8 mouse cellular contexts compared by ENCODE assay signal in genomic region chr17:80062620-80063010, GRCm38 (mm10). TPM values are rescaled to one million over a fixed set of nuclear protein-coding genes. Genes with fewer than 3 reads are reported as not detected.
DNase-seq lines count a peak whose midpoint lies in the region; ATAC-seq and TF ChIP-seq lines count a peak whose summit lies in the region.

No protein-coding gene starts in this region.

- H3K4me3 ChIP-seq in kidney, adult 2 months (ENCODE audit: insufficient read depth, low read depth, low read length): peak overlapping the region; percentile 84
- H3K4me3 ChIP-seq in forebrain, embryonic 13.5 days: peak overlapping the region; percentile 90
- H3K4me3 ChIP-seq in liver, adult 2 months (ENCODE audit: insufficient read depth, low read depth, low read length): peak overlapping the region; percentile 72

- TF ChIP-seq CTCF in kidney, adult 2 months (conservative IDR thresholded peaks at IDR 0.05; ENCODE audit: insufficient read depth, insufficient read length, low read depth, low read length): no peak
- TF ChIP-seq CTCF in liver, adult 2 months (IDR thresholded peaks at IDR 0.05; ENCODE audit: low read depth, low read length): no peak

- TF ChIP-seq POLR2A in kidney, adult 2 months (IDR thresholded peaks at IDR 0.05; ENCODE audit: low read depth, low read length): no peak
- TF ChIP-seq POLR2A in liver, adult 2 months (IDR thresholded peaks at IDR 0.05; ENCODE audit: extremely low read depth, insufficient read depth, low read length): no peak

- peaks cover 15% of the 10 kb centered on the region for H3K79me2 ChIP-seq in liver, adult 2 months (ENCODE audit: control insufficient read depth, insufficient read depth, low read length)

- peaks cover 6% of the 10 kb centered on the region for H3K4me1 ChIP-seq in kidney, adult 2 months (ENCODE audit: control insufficient read depth, insufficient read depth, low read length)
- H3K4me1 ChIP-seq in forebrain, embryonic 13.5 days: peaks cover 30% of the 10 kb centered on the region
- peaks cover 5% of the 10 kb centered on the region for H3K4me1 ChIP-seq in liver, adult 2 months (ENCODE audit: control insufficient read depth, insufficient read depth, low read length)

- H3K36me3 ChIP-seq in kidney, adult 2 months (ENCODE audit: control insufficient read depth, insufficient read depth, low read length): no peaks in the 10 kb centered on the region
- H3K36me3 ChIP-seq in forebrain, embryonic 13.5 days (ENCODE audit: poor library complexity, severe bottlenecking): no peaks in the 10 kb centered on the region
- no peaks in the 10 kb centered on the region for H3K36me3 ChIP-seq in liver, adult 2 months (ENCODE audit: control insufficient read depth, insufficient read depth, low read length)
- H3K36me3 ChIP-seq in splenic B cell, adult 2 months (ENCODE audit: control insufficient read depth, insufficient read depth, low read length, poor library complexity, severe bottlenecking): no peaks in the 10 kb centered on the region

- peak overlapping the region; percentile 74 for H3K27ac ChIP-seq in kidney, adult 2 months (ENCODE audit: insufficient read depth, low read depth, low read length)
- peak overlapping the region; percentile 99 for H3K27ac ChIP-seq in forebrain, embryonic 13.5 days
- peak overlapping the region; percentile 54 for H3K27ac ChIP-seq in liver, adult 2 months (replicated peaks; ENCODE audit: insufficient read depth, low read depth, low read length)

- H3K9me3 ChIP-seq in forebrain, embryonic 13.5 days (replicated peaks): no peaks in the 10 kb centered on the region

- peak; percentile 37 for ATAC-seq in forebrain, embryonic 13.5 days
- no peak for ATAC-seq in monocyte, adult 5-6 weeks (replicated peaks; ENCODE audit: insufficient number of reproducible peaks, low FRiP score, low TSS enrichment, poor library complexity, severe bottlenecking)

- peak overlapping the region; percentile 99 for H3K9ac ChIP-seq in forebrain, embryonic 13.5 days
- peak overlapping the region; percentile 78 for H3K9ac ChIP-seq in liver, adult 2 months (ENCODE audit: low read depth, low read length)

- DNase-seq in kidney, adult 2 months: no peak
- DNase-seq in kidney, adult 9 months: no peak
- DNase-seq in MN1 (ENCODE audit: low spot score): peak; percentile 48
- DNase-seq in liver, adult 2 months (ENCODE audit: extremely low read depth, low read depth, low spot score): peak; percentile 47
- DNase-seq in splenic B cell, adult 2 months (ENCODE audit: low read depth, low spot score): peak; percentile 32
- DNase-seq in cerebellum, adult 9-10 months: no peak

- H3K4me2 ChIP-seq in forebrain, embryonic 13.5 days: peak overlapping the region; percentile 84

- 2% methylated on average over 15 of the region's 15 CpGs for WGBS in kidney, adult 2 months
- WGBS in forebrain, embryonic 13.5 days: 3% methylated on average over 15 of the region's 15 CpGs
- 1% methylated on average over 15 of the region's 15 CpGs for WGBS in liver, adult 2 months

- no peaks in the 10 kb centered on the region for H3K27me3 ChIP-seq in kidney, adult 2 months (replicated peaks; ENCODE audit: control insufficient read depth, insufficient read depth, low read length)
- no peaks in the 10 kb centered on the region for H3K27me3 ChIP-seq in forebrain, embryonic 13.5 days
- no peaks in the 10 kb centered on the region for H3K27me3 ChIP-seq in liver, adult 2 months (ENCODE audit: control insufficient read depth, insufficient read depth, low read length)
- H3K27me3 ChIP-seq in splenic B cell, adult 2 months (ENCODE audit: control insufficient read depth, insufficient read depth, low read length, poor library complexity, severe bottlenecking): peaks cover 2% of the 10 kb centered on the region; the same call in 1 of the 2 replicates

RNA-seq across cellular contexts. Expression of gene Hnrnpll, which starts 0.5 kb away (rescaled TPM):
- polyA plus RNA-seq in kidney, adult 2 months (2012; rRNA removed): 11.7 and 13.1 TPM in 2 replicates
- 82.6 and 85.4 TPM in 2 replicates for polyA plus RNA-seq in forebrain, embryonic 13.5 days (2015; fragmentation: Nextera tagmentation; extraction: Ambion mirVana)
- 26.1 and 27.2 TPM in 2 replicates for total RNA-seq in liver, adult 2 months (2014; rRNA removed)
- 7.7 and 7.9 TPM in 2 replicates for polyA plus RNA-seq in liver, adult 2 months (2012; rRNA removed)
- total RNA-seq in monocyte, adult 5-6 weeks (2017): 32.6 to 35.1 TPM (median 33.5 TPM) in 3 replicates

Comparison
In these comparisons a context has a peak if more than half of its experiments do, and no peak if none do; other contexts are left out.
1. DNase-seq: peak in MN1 (single experiment), liver, adult 2 months (single experiment) and splenic B cell, adult 2 months (single experiment); none in kidney, adult 2 months (single experiment), kidney, adult 9 months (single experiment) and cerebellum, adult 9-10 months (single experiment).
2. Peak in every context shown above with its lines, with median percentiles within 50 percentile points of each other: H3K27ac ChIP-seq and H3K4me3 ChIP-seq.